Mouse (Mus musculus): ENCODE data around the gene Macrod2.

Macrod2 gene

GRCm38 (mm10) chr2:140395179-140395578 lies at the start of gene Macrod2:
Macrod2 (plus strand) TSS chr2:140395309.
- DNase-seq (ENCODE audit: low spot score), result peak; percentile 92

- no peak for DNase-seq (ENCODE audit: low spot score)
Measured at GRCm38 (mm10) chr2:140359905-140360304, 35.2 kb upstream of the Macrod2 start.

GRCm38 (mm10) chr2:140364804-140365203 lies 30.3 kb upstream of the Macrod2 start:
- DNase-seq (ENCODE audit: low spot score), result no peak

GRCm38 (mm10) chr2:140389525-140389924 lies 5.6 kb upstream of the Macrod2 start, which contains the start of gene Sel1l2:
Sel1l2 (minus strand) TSS chr2:140389706.
- DNase-seq (ENCODE audit: low spot score), result no peak

- no peak for DNase-seq (ENCODE audit: low spot score)
Measured at GRCm38 (mm10) chr2:140395744-140396231, 679 bp downstream of the Macrod2 start.

GRCm38 (mm10) chr2:140425844-140426243 lies 30.7 kb downstream of the Macrod2 start:
- no peak for DNase-seq (ENCODE audit: low spot score)

- no peak for DNase-seq (ENCODE audit: low spot score)
Measured at GRCm38 (mm10) chr2:140427283-140427682, 32.2 kb downstream of the Macrod2 start.

GRCm38 (mm10) chr2:140439081-140439480 lies 44.0 kb downstream of the Macrod2 start:
- DNase-seq (ENCODE audit: low spot score), result no peak

GRCm38 (mm10) chr2:140448636-140449035 lies 53.5 kb downstream of the Macrod2 start:
- no peak for DNase-seq (ENCODE audit: low spot score)

GRCm38 (mm10) chr2:140475770-140476169 lies 80.7 kb downstream of the Macrod2 start:
- no peak for DNase-seq (ENCODE audit: low spot score)

GRCm38 (mm10) chr2:140476891-140477290 lies 81.8 kb downstream of the Macrod2 start:
- no peak for DNase-seq (ENCODE audit: low spot score)

- DNase-seq (ENCODE audit: low spot score), result no peak
Measured at GRCm38 (mm10) chr2:140482604-140483003, 87.5 kb downstream of the Macrod2 start.

GRCm38 (mm10) chr2:140497688-140498087 lies 102.6 kb downstream of the Macrod2 start:
- DNase-seq (ENCODE audit: low spot score), result no peak

- peak; percentile 10 for DNase-seq (ENCODE audit: low spot score)
Measured at GRCm38 (mm10) chr2:140500951-140501350, 105.8 kb downstream of the Macrod2 start.

- DNase-seq (ENCODE audit: low spot score), result no peak
Measured at GRCm38 (mm10) chr2:140521472-140521871, 126.4 kb downstream of the Macrod2 start.

- no peak for DNase-seq (ENCODE audit: low spot score)
Measured at GRCm38 (mm10) chr2:140530214-140530613, 135.1 kb downstream of the Macrod2 start.

- DNase-seq (ENCODE audit: low spot score), result no peak
Measured at GRCm38 (mm10) chr2:140532024-140532423, 136.9 kb downstream of the Macrod2 start.

- no peak for DNase-seq (ENCODE audit: low spot score)
Measured at GRCm38 (mm10) chr2:140532859-140533519, 137.9 kb downstream of the Macrod2 start.

- no peak for DNase-seq (ENCODE audit: low spot score)
Measured at GRCm38 (mm10) chr2:140533621-140534020, 138.5 kb downstream of the Macrod2 start.

- DNase-seq (ENCODE audit: low spot score), result no peak
Measured at GRCm38 (mm10) chr2:140534583-140534982, 139.5 kb downstream of the Macrod2 start.

- DNase-seq (ENCODE audit: low spot score), result no peak
Measured at GRCm38 (mm10) chr2:140535832-140536571, 140.9 kb downstream of the Macrod2 start.

GRCm38 (mm10) chr2:140549286-140549685 lies 154.2 kb downstream of the Macrod2 start:
- DNase-seq (ENCODE audit: low spot score), result no peak

GRCm38 (mm10) chr2:140561426-140561825 lies 166.3 kb downstream of the Macrod2 start:
- no peak for DNase-seq (ENCODE audit: low spot score)

All from urinary bladder, postnatal 10 days (tissue).